Mouse (Mus musculus): ENCODE results near the gene Ypel2.

DNA sequence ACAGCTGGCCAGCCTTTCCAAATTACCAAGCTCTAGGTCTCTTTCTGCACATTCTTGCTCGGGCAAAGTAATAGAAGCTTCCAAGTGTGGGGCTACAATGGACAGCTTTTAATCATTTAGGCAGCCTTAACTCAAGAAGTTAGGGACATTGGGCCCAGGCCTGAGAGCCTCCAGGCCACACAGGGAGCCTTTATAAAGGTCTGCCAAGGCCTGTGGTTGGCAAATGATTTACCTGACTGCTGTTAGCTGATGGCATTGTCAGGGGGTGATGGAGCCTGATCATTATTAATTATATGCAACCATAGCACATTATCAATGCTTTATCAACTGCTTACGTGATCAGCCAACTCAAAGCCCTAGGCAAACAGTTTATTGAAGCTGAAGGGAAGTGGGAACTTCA, 33.2 kb downstream of the Ypel2 start:
- TF ChIP-seq POLR2A (IDR thresholded peaks at IDR 0.05; ENCODE audit: control insufficient read depth, extremely low read depth, insufficient read depth, low read length, poor library complexity) (no peak), CTCF (IDR thresholded peaks at IDR 0.05; ENCODE audit: borderline replicate concordance, control insufficient read depth, extremely low read depth, insufficient read depth, low read length, poor library complexity) (no peak)

All from thymus, adult 2 months (tissue).